Mouse (Mus musculus) midbrain, embryonic 14.5 days (tissue): Measurements from ENCODE around the gene Tcstv1. TPM values are rescaled to one million over a fixed set of nuclear protein-coding genes. Genes with fewer than 3 reads are reported as not detected.
"Not testable (repeated sequence)": the region's sequence is repeated elsewhere in the genome, so short reads cannot be mapped to it uniquely, and the experiment has no call there.

Experiments
- ATAC-seq: fragments of 200-750 bp; cut with Nextera tagmentation; 2 replicates; pipeline ENCODE4 v1.8.0; 2017; ENCODE audit warnings: moderate number of reproducible peaks, moderate library complexity; ENCODE audit not compliant: low FRiP score, low TSS enrichment
- DNase-seq: peaks from one replicate; pipeline ENCODE4 v3.0.0-alpha.2; 2015
- H3K27ac ChIP-seq: fragments of 300-500 bp; sonication (generic); replicated peaks from 2 replicates; pipeline ENCODE4 v1.5.1; 2014; ENCODE audit warnings: mild to moderate bottlenecking, low read depth, low read length, moderate library complexity
- H3K27me3 ChIP-seq: fragments of 300-500 bp; sonication (generic); 2 replicates; pipeline ENCODE4 v1.6.1; 2014; ENCODE audit warnings: low read length, control low read depth, mixed read lengths; ENCODE audit not compliant: control insufficient read depth, insufficient read depth
- H3K36me3 ChIP-seq: fragments of 300-500 bp; sonication (generic); 2 replicates; pipeline ENCODE4 v1.6.1; 2014; ENCODE audit warnings: low read length, control low read depth; ENCODE audit not compliant: control insufficient read depth, insufficient read depth
- H3K4me1 ChIP-seq: fragments of 300-500 bp; sonication (generic); 2 replicates; pipeline ENCODE4 v1.6.1; 2014; ENCODE audit warnings: mild to moderate bottlenecking, antibody characterized with exemption, low read length, control low read depth; ENCODE audit not compliant: control insufficient read depth, insufficient read depth
- H3K4me2 ChIP-seq: fragments of 300-500 bp; sonication (generic); 2 replicates; pipeline ENCODE4 v1.6.1; 2014; ENCODE audit warnings: mild to moderate bottlenecking, low read length, moderate library complexity
- H3K4me3 ChIP-seq: fragments of 300-500 bp; sonication (generic); replicated peaks from 2 replicates; pipeline ENCODE4 v1.5.1; 2014; ENCODE audit warnings: low read depth, low read length
- H3K9ac ChIP-seq: fragments of 300-500 bp; sonication (generic); replicated peaks from 2 replicates; pipeline ENCODE4 v1.6.1; 2014; ENCODE audit warnings: mild to moderate bottlenecking, low read length, moderate library complexity
- H3K9me3 ChIP-seq: fragments of 300-500 bp; sonication (generic); 2 replicates; pipeline ENCODE4 v1.6.1; 2016; ENCODE audit warnings: low read length, control low read depth, mixed read lengths; ENCODE audit not compliant: control insufficient read depth
- WGBS: fragments of 180-500 bp; shearing (Covaris S2); extraction: QIAGEN DNeasy Blood & Tissue Kit; methylation state at CpG from one replicate; pipeline ENCODE4 v1.1.7; 2014; 5-methylcytosine and 5-hydroxymethylcytosine counted together
- polyA plus RNA-seq: library from polyadenylated mRNA; unstranded; fragments of >200 nt; fragmentation: Nextera tagmentation; extraction: Ambion mirVana; gene quantifications from 2 replicates; pipeline ENCODE4 v1.2.1, GENCODE M21; 2014

Tcstv1 gene
- not detected in 2 replicates for polyA plus RNA-seq

GRCm38 (mm10) chr13:119894685-119895084, at the start of gene Tcstv1:
TSS of gene Tcstv1 (minus strand) at chr13:119894785.
- H3K9me3 ChIP-seq, H3K9ac ChIP-seq, H3K4me2 ChIP-seq, H3K36me3 ChIP-seq, H3K27ac ChIP-seq, H3K4me1 ChIP-seq, DNase-seq, ATAC-seq, H3K4me3 ChIP-seq, H3K27me3 ChIP-seq: not testable (repeated sequence)
- WGBS, result 86% methylated on average over 3 of the region's 3 CpGs

- H3K9me3 ChIP-seq, H3K4me3 ChIP-seq, H3K27ac ChIP-seq, H3K4me2 ChIP-seq, H3K4me1 ChIP-seq, H3K36me3 ChIP-seq, ATAC-seq, DNase-seq, H3K9ac ChIP-seq, H3K27me3 ChIP-seq: not testable (repeated sequence)
- no CpG with 5 or more reads among the region's 5 CpGs for WGBS
These were observed 34.6 kb upstream of the Tcstv1 start, which contains the start of gene Gm21761 for GRCm38 (mm10) chr13:119929172-119929571. TSS of gene Gm21761 (minus strand) at chr13:119929272.

- not testable (repeated sequence) for H3K36me3 ChIP-seq, H3K9ac ChIP-seq, H3K4me2 ChIP-seq, H3K4me1 ChIP-seq, ATAC-seq, H3K9me3 ChIP-seq, H3K27me3 ChIP-seq, H3K4me3 ChIP-seq, H3K27ac ChIP-seq, DNase-seq
- WGBS, result 92% methylated on average over 2 of the region's 3 CpGs
These were observed 30.2 kb upstream of the Tcstv1 start for GRCm38 (mm10) chr13:119924597-119925340.

GRCm38 (mm10) chr13:119916966-119917722, 22.6 kb upstream of the Tcstv1 start:
- H3K27me3 ChIP-seq, H3K27ac ChIP-seq, H3K4me2 ChIP-seq, DNase-seq, ATAC-seq, H3K4me3 ChIP-seq, H3K36me3 ChIP-seq, H3K9me3 ChIP-seq, H3K9ac ChIP-seq, H3K4me1 ChIP-seq: not testable (repeated sequence)
- WGBS, result 87% methylated on average over 4 of the region's 5 CpGs

GRCm38 (mm10) chr13:119916449-119916848, 21.9 kb upstream of the Tcstv1 start:
- not testable (repeated sequence) for ATAC-seq

GRCm38 (mm10) chr13:119898549-119898948, 4.0 kb upstream of the Tcstv1 start:
- not testable (repeated sequence) for H3K4me2 ChIP-seq
- 74% methylated on average over 4 of the region's 5 CpGs for WGBS

More at GRCm38 (mm10) chr13:119916449-119916848, 21.9 kb upstream of the Tcstv1 start:
- not testable (repeated sequence) for DNase-seq, H3K9ac ChIP-seq, H3K9me3 ChIP-seq, H3K36me3 ChIP-seq, H3K27me3 ChIP-seq, H3K4me1 ChIP-seq, H3K4me2 ChIP-seq, H3K27ac ChIP-seq, H3K4me3 ChIP-seq
- 78% methylated on average over 2 of the region's 2 CpGs for WGBS

GRCm38 (mm10) chr13:119886896-119887295, 7.7 kb downstream of the Tcstv1 start:
- WGBS, result 14% methylated on average over 4 of the region's 4 CpGs
- H3K27ac ChIP-seq, ATAC-seq, H3K36me3 ChIP-seq, H3K4me1 ChIP-seq, DNase-seq, H3K27me3 ChIP-seq, H3K9ac ChIP-seq, H3K4me2 ChIP-seq, H3K4me3 ChIP-seq, H3K9me3 ChIP-seq: not testable (repeated sequence)

More at GRCm38 (mm10) chr13:119898549-119898948, 4.0 kb upstream of the Tcstv1 start:
- not testable (repeated sequence) for H3K4me3 ChIP-seq, H3K4me1 ChIP-seq, ATAC-seq, H3K9me3 ChIP-seq, H3K36me3 ChIP-seq, H3K27ac ChIP-seq, H3K9ac ChIP-seq, DNase-seq, H3K27me3 ChIP-seq

- H3K36me3 ChIP-seq, H3K4me3 ChIP-seq, H3K9ac ChIP-seq, H3K27ac ChIP-seq, H3K4me1 ChIP-seq, DNase-seq, ATAC-seq, H3K9me3 ChIP-seq, H3K27me3 ChIP-seq, H3K4me2 ChIP-seq: not testable (repeated sequence)
- WGBS, result 76% methylated on average over 6 of the region's 7 CpGs
These were observed 30.1 kb downstream of the Tcstv1 start for GRCm38 (mm10) chr13:119864395-119864999.
